Mouse (Mus musculus) heart, postnatal 0 days (tissue): ENCODE results near the gene Fgf10. TPM values are rescaled to one million over a fixed set of nuclear protein-coding genes. Genes with fewer than 3 reads are reported as not detected.

Experiments used
- ATAC-seq: fragments of 200-750 bp; cut with Nextera tagmentation; 2 replicates; pipeline ENCODE4 v1.8.0; 2017; ENCODE audit warnings: low read depth, moderate number of reproducible peaks, moderate library complexity; ENCODE audit not compliant: insufficient read depth
- DNase-seq: peaks from one replicate; pipeline ENCODE4 v3.0.0-alpha.2; 2016; ENCODE audit warnings: low spot score
- H3K27ac ChIP-seq: fragments of 300-500 bp; sonication (generic); 2 replicates; pipeline ENCODE4 v1.5.1; 2014; ENCODE audit warnings: low read depth, mild to moderate bottlenecking
- H3K27me3 ChIP-seq: fragments of 300-500 bp; sonication (generic); 2 replicates; pipeline ENCODE4 v1.6.1; 2014; ENCODE audit warnings: low read length, mixed read lengths; ENCODE audit not compliant: control insufficient read depth, insufficient read depth
- H3K36me3 ChIP-seq: fragments of 300-500 bp; sonication (generic); replicated peaks from 2 replicates; pipeline ENCODE4 v1.6.1; 2014; ENCODE audit warnings: low read length, mixed read lengths; ENCODE audit not compliant: control insufficient read depth, insufficient read depth
- H3K4me1 ChIP-seq: fragments of 300-500 bp; sonication (generic); 2 replicates; pipeline ENCODE4 v1.6.1; 2014; ENCODE audit warnings: antibody characterized with exemption; ENCODE audit not compliant: control insufficient read depth, insufficient read depth
- H3K4me2 ChIP-seq: fragments of 300-500 bp; sonication (generic); 2 replicates; pipeline ENCODE4 v1.6.1; 2014; ENCODE audit warnings: low read depth, mild to moderate bottlenecking, low read length, moderate library complexity
- H3K4me3 ChIP-seq: fragments of 300-500 bp; sonication (generic); 2 replicates; pipeline ENCODE4 v1.5.1; 2014; ENCODE audit warnings: low read depth, low read length
- H3K9ac ChIP-seq: fragments of 300-500 bp; sonication (generic); replicated peaks from 2 replicates; pipeline ENCODE4 v1.6.1; 2014; ENCODE audit warnings: low read depth, low read length, mixed read lengths
- H3K9me3 ChIP-seq: fragments of 300-500 bp; sonication (generic); replicated peaks from 2 replicates; pipeline ENCODE4 v1.6.1; 2016; ENCODE audit warnings: low read length; ENCODE audit not compliant: control insufficient read depth
- CTCF ChIP-seq: IDR thresholded peaks from 2 replicates; pipeline ENCODE4 v1.5.1; 2016; ENCODE audit warnings: antibody characterized with exemption, control low read depth, low read depth
- EP300 ChIP-seq: IDR thresholded peaks from 2 replicates; pipeline ENCODE4 v1.6.1; 2016; ENCODE audit warnings: antibody characterized with exemption, low read depth
- WGBS: fragments of 180-500 bp; shearing (Covaris S2); extraction: QIAGEN DNeasy Blood & Tissue Kit; methylation state at CpG from one replicate; pipeline ENCODE4 v1.1.7; 2014; 5-methylcytosine and 5-hydroxymethylcytosine counted together
- polyA plus RNA-seq: library from polyadenylated mRNA; unstranded; fragments of >200 nt; fragmentation: Nextera tagmentation; extraction: Ambion mirVana; gene quantifications from 2 replicates; pipeline ENCODE4 v1.2.1, GENCODE M21; 2015
- total RNA-seq: library from RNA; depleted of rRNA; stranded (reverse); fragments of >200 nt; gene quantifications from 2 replicates; pipeline ENCODE4 v1.2.3, GENCODE M21; 2014; ENCODE audit warnings: low replicate concordance

Gene Fgf10
- total and polyA plus RNA-seq, 2 experiments from 2014 or later = 0.05 TPM; not detected in 1

- Histone ChIP-seq H3K4me1 (no peaks in the 10 kb centered on the region), H3K27me3 (no peaks in the 10 kb centered on the region), H3K9ac (no peak overlapping the region), H3K4me3 (no peak overlapping the region), H3K36me3 (no peaks in the 10 kb centered on the region), H3K9me3 (no peaks in the 10 kb centered on the region), H3K27ac (no peak overlapping the region), H3K4me2 (no peak overlapping the region)
- no peak for ATAC-seq
- no peak for DNase-seq
- TF ChIP-seq EP300 (no peak), CTCF (no peak)
- 83% methylated on average over 4 of the region's 4 CpGs for WGBS
Measured at GRCm38 (mm10) chr13:118825102-118825501, 155.5 kb downstream of the Fgf10 start.

GRCm38 (mm10) chr13:118828604-118829381 is 159.2 kb downstream of the Fgf10 start:
- Histone ChIP-seq H3K9ac (no peak overlapping the region), H3K27me3 (no peaks in the 10 kb centered on the region), H3K36me3 (no peaks in the 10 kb centered on the region), H3K9me3 (no peaks in the 10 kb centered on the region), H3K4me2 (no peak overlapping the region), H3K4me1 (no peaks in the 10 kb centered on the region), H3K4me3 (no peak overlapping the region), H3K27ac (no peak overlapping the region)
- DNase-seq (no peak), ATAC-seq (no peak)
- WGBS = 73% methylated on average over 10 of the region's 10 CpGs
- TF ChIP-seq EP300 (no peak), CTCF (no peak)

GRCm38 (mm10) chr13:118834021-118834420 is 164.4 kb downstream of the Fgf10 start:
- H3K9me3 ChIP-seq = no peaks in the 10 kb centered on the region
- H3K4me2 ChIP-seq = no peak overlapping the region
- no peak for TF ChIP-seq EP300
- no peaks in the 10 kb centered on the region for H3K36me3 ChIP-seq
- H3K9ac ChIP-seq = no peak overlapping the region
- no peak overlapping the region for H3K4me3 ChIP-seq
- DNase-seq (no peak), ATAC-seq (no peak)
- H3K27ac ChIP-seq = no peak overlapping the region
- H3K4me1 ChIP-seq = no peaks in the 10 kb centered on the region
- H3K27me3 ChIP-seq = no peaks in the 10 kb centered on the region

GRCm38 (mm10) chr13:118835078-118835477 is 165.5 kb downstream of the Fgf10 start:
- Histone ChIP-seq H3K4me2 (no peak overlapping the region), H3K27me3 (no peaks in the 10 kb centered on the region), H3K36me3 (no peaks in the 10 kb centered on the region), H3K27ac (no peak overlapping the region), H3K9me3 (no peaks in the 10 kb centered on the region), H3K9ac (no peak overlapping the region), H3K4me3 (no peak overlapping the region), H3K4me1 (no peaks in the 10 kb centered on the region)
- WGBS = 80% methylated on average over 4 of the region's 4 CpGs
- no peak for ATAC-seq
- TF ChIP-seq CTCF (no peak), EP300 (no peak)
- no peak for DNase-seq
